Mouse (Mus musculus): Measurements from ENCODE around the gene Spry1.
"Not testable (repeated sequence)": the region's sequence is repeated elsewhere in the genome, so short reads cannot be mapped to it uniquely, and the experiment has no call there.

Spry1 gene

DNA sequence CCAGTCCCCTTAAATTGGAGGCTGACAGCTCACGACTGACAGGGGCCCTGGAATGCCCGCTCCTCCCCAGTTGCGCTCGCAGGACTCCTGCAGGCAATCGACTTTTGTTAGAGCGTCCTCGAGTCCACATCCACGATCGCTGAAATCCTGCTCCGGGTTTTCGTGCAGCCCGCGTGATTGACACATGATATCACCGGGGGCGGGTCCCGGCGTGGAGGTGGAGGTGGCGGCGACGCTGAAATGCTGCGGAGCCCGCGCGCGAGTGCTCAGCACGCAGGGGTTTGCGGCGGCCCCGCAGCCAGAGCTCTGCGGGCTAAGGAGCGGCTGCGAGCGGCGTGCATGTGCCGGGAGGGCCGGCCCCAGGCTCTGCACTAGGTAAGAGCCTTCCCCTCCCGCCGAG, at the start of gene Spry1:
Spry1 (plus strand) TSS at position 258 of the 400 bp plus-strand sequence.
- peak; percentile 95 for DNase-seq (ENCODE audit: low spot score)

- DNase-seq (ENCODE audit: low spot score) = no peak
Measured at GRCm38 (mm10) chr3:37595721-37596120, 44.0 kb upstream of the Spry1 start.

DNA sequence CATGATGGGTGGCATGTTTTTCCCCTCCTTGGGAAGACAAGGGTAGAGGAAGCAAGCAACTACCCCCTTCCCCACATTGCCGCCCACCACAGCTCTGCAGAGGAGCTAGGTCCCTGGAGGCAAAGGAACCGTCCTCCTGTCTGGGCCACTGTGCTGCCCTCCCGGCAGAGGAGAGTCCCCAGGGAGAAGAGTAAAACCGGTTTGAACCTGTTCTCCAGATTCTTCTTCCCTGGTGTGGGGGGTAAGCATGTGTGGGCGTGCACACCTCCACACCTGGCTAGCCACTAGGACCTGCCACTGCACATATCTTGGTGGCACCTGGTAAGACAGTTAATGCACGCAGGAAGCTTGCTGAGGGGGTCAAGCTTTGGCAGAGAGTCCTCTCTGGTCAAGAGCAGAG, 43.2 kb upstream of the Spry1 start:
- no peak for DNase-seq (ENCODE audit: low spot score)

DNA sequence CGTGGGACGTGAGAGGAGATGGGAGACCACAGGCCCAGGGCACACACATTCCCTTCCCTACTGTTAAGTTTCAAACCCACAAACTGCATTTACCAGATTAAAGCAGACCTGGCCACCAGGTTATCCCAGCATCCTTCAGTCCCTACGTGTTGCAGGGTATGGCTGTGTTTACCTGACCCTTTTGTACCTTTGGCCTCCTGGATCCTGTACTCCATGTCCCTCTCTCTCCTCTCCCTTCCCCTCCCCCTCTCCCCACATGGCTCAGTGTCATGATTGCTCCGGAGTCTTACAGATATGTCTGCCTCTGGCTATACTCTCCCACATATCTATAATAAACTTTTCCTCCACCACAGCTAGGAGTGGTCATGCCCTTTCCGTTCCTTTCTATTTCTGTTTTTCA, 42.5 kb upstream of the Spry1 start:
- no peak for DNase-seq (ENCODE audit: low spot score)

- DNase-seq (ENCODE audit: low spot score) = not testable (repeated sequence)
Measured at GRCm38 (mm10) chr3:37599641-37600040, 40.1 kb upstream of the Spry1 start.

- DNase-seq (ENCODE audit: low spot score) = no peak
Measured at GRCm38 (mm10) chr3:37602356-37602755, 37.4 kb upstream of the Spry1 start.

- DNase-seq (ENCODE audit: low spot score) = no peak
Measured at GRCm38 (mm10) chr3:37602890-37603289, 36.9 kb upstream of the Spry1 start.

GRCm38 (mm10) chr3:37603541-37603940, 36.2 kb upstream of the Spry1 start:
- DNase-seq (ENCODE audit: low spot score) = no peak

GRCm38 (mm10) chr3:37604976-37605875, 34.5 kb upstream of the Spry1 start:
- no peak for DNase-seq (ENCODE audit: low spot score)

- no peak for DNase-seq (ENCODE audit: low spot score)
Measured at GRCm38 (mm10) chr3:37605876-37606238, 33.9 kb upstream of the Spry1 start.

DNA sequence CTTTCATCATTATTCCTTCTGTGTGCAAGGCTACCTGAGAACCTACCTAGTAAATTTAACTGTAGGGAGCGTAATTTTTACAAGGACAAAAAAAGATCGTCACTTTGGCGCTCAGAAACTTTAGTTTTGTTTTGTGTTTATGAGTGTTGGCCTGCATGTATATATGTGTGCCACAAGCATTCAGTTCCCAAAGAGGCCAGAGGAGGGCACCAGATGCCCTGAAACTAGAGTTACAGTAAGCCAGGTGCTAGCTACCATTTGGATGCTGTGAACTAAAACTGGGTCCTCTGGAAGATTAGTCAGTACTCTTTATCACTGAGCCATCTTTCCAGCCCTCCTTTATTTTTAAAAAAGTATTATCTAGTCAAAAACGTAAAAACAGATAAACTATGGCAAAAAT, 30.8 kb upstream of the Spry1 start:
- DNase-seq (ENCODE audit: low spot score) = no peak

GRCm38 (mm10) chr3:37610670-37611069, 29.1 kb upstream of the Spry1 start:
- no peak for DNase-seq (ENCODE audit: low spot score)

DNA sequence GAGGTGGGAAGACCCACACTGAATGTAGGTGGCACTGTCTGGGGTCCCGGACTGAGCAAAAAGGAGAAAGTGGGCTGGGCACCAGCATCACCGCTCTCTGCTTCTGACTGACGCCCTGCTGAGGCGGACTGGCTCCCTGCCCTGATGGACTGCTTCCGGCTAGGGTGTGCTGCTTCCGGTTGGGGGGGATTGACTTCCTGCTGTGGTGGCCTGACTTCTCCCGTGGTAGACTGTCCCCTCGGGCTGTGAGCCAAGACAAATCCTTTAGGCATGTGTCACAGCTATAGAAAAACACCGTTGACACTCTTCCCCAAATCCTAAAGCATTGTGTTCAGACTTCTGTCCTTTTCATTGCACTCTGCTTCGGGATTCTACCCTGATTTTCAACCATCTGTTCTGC, 26.0 kb upstream of the Spry1 start:
- DNase-seq (ENCODE audit: low spot score) = no peak

DNA sequence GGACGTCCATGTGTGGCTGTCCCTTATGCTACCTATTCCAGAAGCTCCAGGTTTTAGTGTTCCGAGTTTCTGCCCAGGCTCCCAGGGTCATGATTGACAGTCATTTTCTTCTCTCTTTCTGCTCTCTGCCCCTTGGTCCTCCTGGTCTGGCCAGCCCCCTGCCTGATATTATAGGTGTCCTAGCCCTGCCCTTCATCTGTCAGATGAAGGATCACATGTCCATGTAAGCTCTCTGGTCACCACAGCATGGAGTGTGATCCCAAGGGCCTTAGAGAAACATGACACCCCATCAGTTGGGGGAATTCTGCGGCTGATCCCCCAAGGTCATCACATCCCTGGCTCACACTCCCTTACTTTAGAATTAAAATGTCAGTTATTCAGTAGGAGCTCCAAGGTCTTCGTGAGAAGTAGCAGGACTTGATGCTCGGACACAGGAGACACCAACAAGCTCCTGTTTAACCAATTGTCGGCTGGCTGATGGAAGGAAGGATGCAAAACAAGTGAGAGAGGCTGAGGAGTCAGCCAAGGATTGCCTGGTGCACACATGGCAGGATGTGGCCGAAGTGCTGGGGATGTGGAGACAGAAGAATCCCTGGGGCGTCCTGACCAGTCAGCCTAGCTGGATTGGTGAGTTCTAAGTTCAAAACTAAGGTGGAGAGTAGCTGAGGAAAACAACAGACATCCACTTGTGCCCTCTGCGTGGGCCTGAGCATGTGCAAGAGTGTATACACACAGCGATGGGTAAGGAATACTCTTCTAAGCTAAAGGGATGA, 24.7 kb upstream of the Spry1 start:
- no peak for DNase-seq (ENCODE audit: low spot score)

- no peak for DNase-seq (ENCODE audit: low spot score)
Measured at GRCm38 (mm10) chr3:37616586-37617547, 22.9 kb upstream of the Spry1 start.

DNA sequence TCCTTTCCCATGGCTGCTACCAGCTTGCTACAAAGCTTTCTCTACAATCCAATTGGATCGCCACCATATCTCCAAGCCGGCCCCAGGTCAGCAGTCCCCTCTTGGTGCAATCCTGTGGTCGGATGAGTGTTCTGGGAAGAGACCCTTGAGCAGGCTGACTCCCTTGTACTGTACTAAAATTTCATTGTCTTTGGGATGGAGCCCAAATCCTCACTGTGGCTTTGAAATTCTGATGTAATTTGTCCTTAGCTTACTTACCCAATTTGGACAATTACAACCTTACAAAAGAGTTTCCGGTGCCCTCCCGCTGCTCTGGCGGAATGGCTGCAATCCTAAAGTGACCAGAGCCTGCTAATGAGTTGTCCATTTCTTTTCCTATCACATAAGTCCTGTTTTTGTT, 7.5 kb upstream of the Spry1 start:
- DNase-seq (ENCODE audit: low spot score) = peak; percentile 22

- DNase-seq (ENCODE audit: low spot score) = no peak
Measured at GRCm38 (mm10) chr3:37632751-37633150, 7.0 kb upstream of the Spry1 start.

DNA sequence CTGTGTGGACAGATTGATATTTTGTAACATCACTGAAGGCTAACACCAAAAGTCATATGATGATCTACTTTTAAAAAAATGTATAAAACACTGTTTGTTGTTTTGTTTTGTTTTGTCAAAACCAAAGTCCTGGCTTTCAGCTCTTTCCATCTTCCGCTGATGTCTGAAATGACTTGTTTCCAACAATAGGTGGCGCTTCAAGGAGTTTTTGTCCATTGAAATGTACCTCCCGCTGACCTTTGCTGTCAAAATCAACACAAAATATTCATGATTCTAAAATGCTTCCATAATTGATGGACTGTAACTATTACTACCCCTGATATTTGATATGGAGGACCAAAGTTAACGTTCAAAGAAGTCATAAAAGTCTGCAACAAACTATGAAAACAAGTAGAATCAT, 5.1 kb upstream of the Spry1 start:
- DNase-seq (ENCODE audit: low spot score) = peak; percentile 23

GRCm38 (mm10) chr3:37636921-37637320, 2.8 kb upstream of the Spry1 start:
- peak; percentile 24 for DNase-seq (ENCODE audit: low spot score)

DNA sequence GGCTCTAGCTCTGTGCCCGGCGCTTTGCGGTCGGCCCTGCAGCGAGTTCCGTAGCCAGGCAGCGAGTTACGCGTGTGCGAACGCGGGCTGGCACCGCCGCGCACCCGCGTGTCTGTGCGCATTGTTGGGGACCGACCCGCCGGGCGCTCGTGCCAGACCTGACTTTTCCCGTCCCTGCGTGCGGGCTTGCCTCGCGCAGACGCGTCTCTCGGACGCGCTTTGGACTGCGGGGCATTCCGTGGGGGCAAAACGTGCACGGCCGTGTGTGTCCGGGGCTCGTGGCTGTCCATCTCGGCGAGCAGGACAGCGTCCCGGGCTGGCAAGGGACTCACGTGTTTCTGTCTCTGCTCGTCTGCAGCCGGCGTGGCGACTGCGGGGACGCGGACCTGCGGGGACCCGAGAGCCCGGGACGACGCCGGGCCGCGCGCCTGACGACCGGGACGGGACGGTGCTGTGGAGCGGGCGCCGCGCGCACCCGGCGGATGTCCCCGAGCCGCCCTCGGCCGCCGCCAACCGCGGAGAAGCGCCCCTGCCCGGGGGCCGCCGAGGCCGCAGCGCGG, 495 bp downstream of the Spry1 start:
- peak; percentile 61 for DNase-seq (ENCODE audit: low spot score)

DNA sequence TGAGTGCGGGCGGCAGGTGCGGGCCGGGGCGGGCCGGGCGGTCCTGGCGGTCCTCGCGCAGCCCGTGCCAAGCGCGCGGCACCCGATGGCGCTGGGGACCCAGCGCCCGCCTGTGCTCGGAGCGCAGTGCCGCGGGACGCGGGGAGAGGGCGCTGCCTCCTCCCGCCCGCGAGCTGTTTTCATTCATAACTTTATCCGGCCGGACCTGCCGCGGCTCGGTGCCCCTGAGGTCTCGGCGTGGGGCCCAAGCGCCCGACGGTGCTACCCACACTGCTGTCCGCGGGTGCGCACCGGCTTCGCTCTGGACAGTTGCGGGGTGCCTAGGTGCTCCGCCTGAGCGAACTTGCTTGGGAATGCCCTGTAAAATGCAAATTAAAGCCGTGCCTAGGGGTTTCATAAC, 1.1 kb downstream of the Spry1 start:
- peak; percentile 79 for DNase-seq (ENCODE audit: low spot score)
